Mouse (Mus musculus): ENCODE measurements at regions not wholly inside any gene's neighbourhood (a gene's known extent, or its start where the extent isn't known, plus 50 kb on each side); places are given as distances from the start of the nearest gene placed in this dataset.

GRCm38 (mm10) chr15:6088498-6088897 is 211.1 kb upstream of the Dab2 start:
- no peaks in the 10 kb centered on the region for H3K36me3 ChIP-seq

GRCm38 (mm10) chr15:6129697-6130096 is 169.9 kb upstream of the Dab2 start:
- Histone ChIP-seq H3K9me3 (replicated peaks) (no peaks in the 10 kb centered on the region), H3K4me1 (no peaks in the 10 kb centered on the region), H3K27ac (no peak overlapping the region), H3K27me3 (ENCODE audit: low read depth, poor library complexity, severe bottlenecking) (no peaks in the 10 kb centered on the region), H3K36me3 (no peaks in the 10 kb centered on the region), H3K4me3 (no peak overlapping the region)
- WGBS: 64% methylated on average over 3 of the region's 3 CpGs
- DNase-seq (ENCODE audit: low spot score): no peak

More at GRCm38 (mm10) chr15:6088498-6088897, 211.1 kb upstream of the Dab2 start:
- no peak overlapping the region for H3K4me3 ChIP-seq
- no peaks in the 10 kb centered on the region for H3K27me3 ChIP-seq (ENCODE audit: low read depth, poor library complexity, severe bottlenecking)
- no peaks in the 10 kb centered on the region for H3K4me1 ChIP-seq
- WGBS: 91% methylated on average over 4 of the region's 4 CpGs
- no peaks in the 10 kb centered on the region for H3K9me3 ChIP-seq (replicated peaks)
- DNase-seq (ENCODE audit: low spot score): no peak
- no peak overlapping the region for H3K27ac ChIP-seq

- no peaks in the 10 kb centered on the region for H3K36me3 ChIP-seq
- no peaks in the 10 kb centered on the region for H3K27me3 ChIP-seq (ENCODE audit: low read depth, poor library complexity, severe bottlenecking)
- no peaks in the 10 kb centered on the region for H3K9me3 ChIP-seq (replicated peaks)
- no peak overlapping the region for H3K27ac ChIP-seq
- no peak overlapping the region for H3K4me3 ChIP-seq
- H3K4me1 ChIP-seq: no peaks in the 10 kb centered on the region
- DNase-seq (ENCODE audit: low spot score): no peak
Measured at GRCm38 (mm10) chr15:6132216-6132615, 167.4 kb upstream of the Dab2 start.

DNA sequence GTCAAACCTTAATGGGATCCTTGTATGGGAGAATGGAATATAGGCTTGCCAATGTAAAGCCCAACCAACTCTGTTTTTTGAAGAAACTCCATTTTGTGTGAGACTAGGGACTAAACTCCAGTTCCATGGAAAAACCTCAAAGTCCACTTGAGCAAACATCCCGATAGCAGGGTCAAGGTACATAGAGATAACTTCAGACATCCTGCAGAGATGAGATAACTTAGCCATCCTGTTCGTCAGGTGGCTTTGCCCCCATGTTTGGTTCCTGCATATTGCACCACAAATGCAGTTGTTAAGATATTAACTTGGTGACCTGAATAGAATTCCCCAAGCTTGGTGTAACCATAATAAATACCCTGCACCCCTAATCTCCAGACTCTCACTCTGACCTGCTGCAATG is 154.5 kb upstream of the Dab2 start:
- no peak for DNase-seq (ENCODE audit: low spot score)
- 85% methylated on average over 2 of the region's 2 CpGs for WGBS
- no peaks in the 10 kb centered on the region for H3K27me3 ChIP-seq (ENCODE audit: low read depth, poor library complexity, severe bottlenecking)

DNA sequence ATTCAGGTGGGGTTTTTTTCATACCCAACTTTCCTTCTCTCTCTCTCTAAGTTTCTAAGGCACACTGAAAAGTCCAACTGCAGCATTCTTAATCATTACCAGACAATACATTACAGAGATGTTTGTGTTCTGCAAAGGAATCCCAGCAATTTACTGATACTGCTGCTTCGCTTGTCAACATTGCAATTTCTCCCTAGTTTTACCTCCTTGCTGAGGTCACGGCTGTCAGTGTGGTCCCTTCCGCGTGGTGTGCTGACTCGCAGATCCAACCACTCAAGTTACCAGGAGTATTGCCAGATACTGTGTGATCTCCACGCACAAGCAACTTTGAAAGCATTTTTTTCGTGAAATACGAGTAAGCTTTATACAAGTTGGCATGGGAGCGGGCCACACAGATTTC is 144.9 kb upstream of the Dab2 start:
- 59% methylated on average over 9 of the region's 9 CpGs for WGBS

More for the DNA sequence above, 154.5 kb upstream of the Dab2 start:
- H3K27ac ChIP-seq: no peak overlapping the region
- H3K4me1 ChIP-seq: no peaks in the 10 kb centered on the region
- H3K9me3 ChIP-seq (replicated peaks): no peaks in the 10 kb centered on the region
- no peaks in the 10 kb centered on the region for H3K36me3 ChIP-seq
- no peak overlapping the region for H3K4me3 ChIP-seq

GRCm38 (mm10) chr15:6180261-6180660 is 119.3 kb upstream of the Dab2 start:
- no peak overlapping the region for H3K27ac ChIP-seq
- DNase-seq (ENCODE audit: low spot score): no peak
- H3K27me3 ChIP-seq (ENCODE audit: low read depth, poor library complexity, severe bottlenecking): no peaks in the 10 kb centered on the region
- no peaks in the 10 kb centered on the region for H3K9me3 ChIP-seq (replicated peaks)
- H3K4me1 ChIP-seq: no peaks in the 10 kb centered on the region
- 88% methylated on average over 1 of the region's 1 CpGs for WGBS
- H3K36me3 ChIP-seq: no peaks in the 10 kb centered on the region
- no peak overlapping the region for H3K4me3 ChIP-seq

More for the DNA sequence above, 144.9 kb upstream of the Dab2 start:
- no peak overlapping the region for H3K4me3 ChIP-seq
- no peaks in the 10 kb centered on the region for H3K36me3 ChIP-seq
- DNase-seq (ENCODE audit: low spot score): no peak
- no peaks in the 10 kb centered on the region for H3K4me1 ChIP-seq
- no peaks in the 10 kb centered on the region for H3K27me3 ChIP-seq (ENCODE audit: low read depth, poor library complexity, severe bottlenecking)
- no peak overlapping the region for H3K27ac ChIP-seq
- H3K9me3 ChIP-seq (replicated peaks): no peaks in the 10 kb centered on the region

- Histone ChIP-seq H3K36me3 (no peaks in the 10 kb centered on the region), H3K4me3 (no peak overlapping the region), H3K4me1 (no peaks in the 10 kb centered on the region), H3K9me3 (replicated peaks) (no peaks in the 10 kb centered on the region), H3K27me3 (ENCODE audit: low read depth, poor library complexity, severe bottlenecking) (no peaks in the 10 kb centered on the region), H3K27ac (no peak overlapping the region)
- 61% methylated on average over 3 of the region's 3 CpGs for WGBS
- no peak for DNase-seq (ENCODE audit: low spot score)
Measured at GRCm38 (mm10) chr15:6183627-6184026, 116.0 kb upstream of the Dab2 start.

DNA sequence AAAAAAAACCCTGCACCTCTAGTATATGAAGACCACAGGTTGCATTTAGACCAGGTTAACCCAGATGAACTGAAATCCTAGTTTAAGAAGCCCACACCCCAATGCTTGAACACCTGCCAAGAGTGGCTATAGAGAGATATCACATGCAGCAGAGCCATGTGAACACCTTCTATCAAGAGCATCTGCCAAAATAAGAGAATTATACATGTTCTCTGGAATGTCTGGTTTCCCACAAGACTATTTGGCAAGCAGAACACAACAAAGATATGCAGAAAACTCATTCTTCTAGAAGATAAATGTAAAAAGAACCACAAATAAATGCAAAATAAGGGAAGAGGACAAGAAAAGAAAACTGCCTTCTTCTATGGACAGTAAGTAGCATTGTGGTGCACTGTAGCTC is 107.7 kb upstream of the Dab2 start:
- no peaks in the 10 kb centered on the region for H3K36me3 ChIP-seq
- H3K4me3 ChIP-seq: no peak overlapping the region
- H3K27me3 ChIP-seq (ENCODE audit: low read depth, poor library complexity, severe bottlenecking): no peaks in the 10 kb centered on the region
- DNase-seq (ENCODE audit: low spot score): no peak
- no peaks in the 10 kb centered on the region for H3K9me3 ChIP-seq (replicated peaks)
- H3K27ac ChIP-seq: no peak overlapping the region
- H3K4me1 ChIP-seq: no peaks in the 10 kb centered on the region

GRCm38 (mm10) chr15:6207239-6207638 is 92.3 kb upstream of the Dab2 start:
- H3K27ac ChIP-seq: no peak overlapping the region
- no peak for DNase-seq (ENCODE audit: low spot score)
- no peaks in the 10 kb centered on the region for H3K36me3 ChIP-seq
- H3K4me1 ChIP-seq: peaks cover 4% of the 10 kb centered on the region; the same call in 1 of the 2 replicates
- H3K9me3 ChIP-seq (replicated peaks): no peaks in the 10 kb centered on the region
- WGBS: 49% methylated on average over 2 of the region's 2 CpGs
- H3K27me3 ChIP-seq (ENCODE audit: low read depth, poor library complexity, severe bottlenecking): no peaks in the 10 kb centered on the region
- no peak overlapping the region for H3K4me3 ChIP-seq

DNA sequence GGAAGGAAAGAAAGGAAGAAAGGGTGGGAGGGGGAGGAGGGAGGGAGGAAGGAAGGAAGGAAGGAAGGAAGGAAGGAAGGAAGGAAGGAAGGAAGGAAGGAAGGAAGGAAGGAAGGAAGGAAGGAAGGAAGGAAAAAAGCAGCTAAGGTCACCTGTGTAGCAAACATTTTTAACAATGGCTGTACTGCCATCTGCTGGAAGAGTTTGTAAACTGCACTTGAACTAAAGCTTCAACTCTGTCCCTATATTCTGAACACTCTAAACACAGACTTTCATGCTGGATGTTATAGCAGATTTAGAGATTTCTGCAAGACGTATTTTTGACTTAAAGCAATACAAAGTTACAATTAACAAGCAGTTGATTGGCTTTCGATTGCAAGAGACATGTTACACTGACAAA is 90.3 kb upstream of the Dab2 start:
- WGBS: 13% methylated on average over 2 of the region's 2 CpGs
- peak; percentile 36 for DNase-seq (ENCODE audit: low spot score)

DNA sequence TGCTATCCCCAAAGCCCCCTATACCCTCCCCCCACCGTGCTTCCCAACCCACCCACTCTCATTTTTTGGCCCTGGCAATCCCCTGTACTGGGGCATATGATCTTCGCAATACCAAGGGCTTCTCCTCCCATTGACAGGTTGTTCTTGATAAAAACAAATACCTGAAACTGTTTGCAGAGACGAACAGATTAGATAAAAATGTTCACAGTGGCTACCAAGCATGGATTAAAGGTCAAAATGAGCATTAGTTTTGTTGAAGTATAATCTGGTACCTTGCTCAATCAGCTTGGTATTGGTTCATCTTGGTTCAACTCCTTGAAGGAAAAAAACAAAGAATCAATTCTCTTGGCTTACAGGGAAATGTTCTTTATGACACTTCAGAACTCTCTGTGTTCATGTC is 81.5 kb upstream of the Dab2 start:
- DNase-seq (ENCODE audit: low spot score): no peak
- Histone ChIP-seq H3K27ac (no peak overlapping the region), H3K27me3 (ENCODE audit: low read depth, poor library complexity, severe bottlenecking) (no peaks in the 10 kb centered on the region), H3K9me3 (replicated peaks) (no peaks in the 10 kb centered on the region), H3K36me3 (no peaks in the 10 kb centered on the region), H3K4me3 (no peak overlapping the region), H3K4me1 (no peaks in the 10 kb centered on the region)
- 72% methylated on average over 3 of the region's 3 CpGs for WGBS

More for the DNA sequence above, 90.3 kb upstream of the Dab2 start:
- Histone ChIP-seq H3K27me3 (ENCODE audit: low read depth, poor library complexity, severe bottlenecking) (no peaks in the 10 kb centered on the region), H3K9me3 (replicated peaks) (no peaks in the 10 kb centered on the region), H3K4me3 (no peak overlapping the region), H3K27ac (no peak overlapping the region), H3K4me1 (peaks cover 4% of the 10 kb centered on the region; the same call in 1 of the 2 replicates), H3K36me3 (no peaks in the 10 kb centered on the region)

GRCm38 (mm10) chr15:6225227-6225626 is 74.4 kb upstream of the Dab2 start:
- H3K27ac ChIP-seq: no peak overlapping the region
- no peaks in the 10 kb centered on the region for H3K4me1 ChIP-seq
- WGBS: 86% methylated on average over 1 of the region's 1 CpGs
- H3K9me3 ChIP-seq (replicated peaks): no peaks in the 10 kb centered on the region
- no peak for DNase-seq (ENCODE audit: low spot score)
- H3K36me3 ChIP-seq: no peaks in the 10 kb centered on the region
- no peaks in the 10 kb centered on the region for H3K27me3 ChIP-seq (ENCODE audit: low read depth, poor library complexity, severe bottlenecking)
- H3K4me3 ChIP-seq: no peak overlapping the region

GRCm38 (mm10) chr15:6230618-6231017 is 69.0 kb upstream of the Dab2 start:
- no peaks in the 10 kb centered on the region for H3K27me3 ChIP-seq (ENCODE audit: low read depth, poor library complexity, severe bottlenecking)
- H3K4me1 ChIP-seq: peaks cover 4% of the 10 kb centered on the region; the same call in 1 of the 2 replicates
- no peak overlapping the region for H3K4me3 ChIP-seq
- DNase-seq (ENCODE audit: low spot score): no peak
- H3K9me3 ChIP-seq (replicated peaks): no peaks in the 10 kb centered on the region
- H3K36me3 ChIP-seq: no peaks in the 10 kb centered on the region
- no peak overlapping the region for H3K27ac ChIP-seq
- WGBS: 89% methylated on average over 7 of the region's 7 CpGs

DNA sequence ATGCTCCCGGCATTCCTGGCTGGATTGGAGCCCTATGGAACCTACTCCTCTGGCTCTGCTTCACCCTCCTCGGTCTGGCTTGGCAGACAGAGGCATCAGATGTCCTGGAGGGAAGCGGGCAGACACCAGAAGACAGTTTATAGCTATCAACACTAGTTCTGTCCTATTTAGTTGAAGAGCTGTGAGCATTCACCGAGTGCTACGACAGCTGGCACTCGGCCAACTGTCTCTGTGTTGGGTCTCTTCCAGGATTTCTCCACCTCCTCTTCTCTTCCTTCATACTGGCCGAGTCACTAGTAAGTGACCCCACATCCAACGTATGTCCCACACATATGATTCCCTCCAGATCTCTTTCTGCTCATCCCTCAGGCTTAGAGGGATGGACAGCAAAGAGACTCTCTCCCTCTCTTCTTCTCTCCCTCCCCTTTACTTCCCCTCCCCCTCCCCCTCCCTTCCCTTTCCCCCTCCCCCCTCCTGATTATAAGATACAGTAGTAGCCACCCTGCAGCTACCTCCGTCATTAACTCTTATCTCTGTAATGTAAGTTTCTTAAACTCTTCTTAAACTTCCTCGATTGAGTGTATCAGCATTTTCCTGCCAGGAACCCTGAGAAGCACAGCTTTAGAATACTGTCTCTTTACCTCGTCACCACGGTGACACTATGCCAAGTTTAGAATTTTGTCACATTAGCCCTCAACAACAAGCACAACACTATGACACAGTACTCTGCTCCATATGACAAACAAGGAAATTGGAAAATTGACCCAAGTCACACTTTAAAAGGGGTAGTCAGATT is 68.1 kb upstream of the Dab2 start:
- H3K9me3 ChIP-seq (replicated peaks): no peaks in the 10 kb centered on the region
- 86% methylated on average over 12 of the region's 12 CpGs for WGBS
- no peak overlapping the region for H3K27ac ChIP-seq
- no peaks in the 10 kb centered on the region for H3K27me3 ChIP-seq (ENCODE audit: low read depth, poor library complexity, severe bottlenecking)
- no peak for DNase-seq (ENCODE audit: low spot score)
- no peak overlapping the region for H3K4me3 ChIP-seq
- H3K4me1 ChIP-seq: peaks cover 4% of the 10 kb centered on the region; the same call in 1 of the 2 replicates
- no peaks in the 10 kb centered on the region for H3K36me3 ChIP-seq
